Mouse (Mus musculus): ENCODE data around the gene Grin2a. TPM values are rescaled to one million over a fixed set of nuclear protein-coding genes. Genes with fewer than 3 reads are reported as not detected.

The Grin2a gene
- total and polyA plus RNA-seq, 2 experiments = not detected

GRCm38 (mm10) chr16:9680572-9680971 is 314.8 kb downstream of the Grin2a start:
- no peak overlapping the region for H3K4me3 ChIP-seq (ENCODE audit: insufficient read depth, low read depth, low read length)
- H3K4me1 ChIP-seq (ENCODE audit: control insufficient read depth, insufficient read depth, low read length) = peaks cover 13% of the 10 kb centered on the region
- no peaks in the 10 kb centered on the region for H3K27me3 ChIP-seq (ENCODE audit: control insufficient read depth, insufficient read depth, low read length)
- no peaks in the 10 kb centered on the region for H3K36me3 ChIP-seq (ENCODE audit: control insufficient read depth, insufficient read depth, low read length)
- peak overlapping the region; percentile 98 for H3K27ac ChIP-seq (replicated peaks; ENCODE audit: insufficient read depth, low read depth, low read length)
- 19% methylated on average over 4 of the region's 4 CpGs for WGBS
- peak; percentile 98 for DNase-seq (ENCODE audit: extremely low read depth, low read depth, low spot score)
- TF ChIP-seq POLR2A (IDR thresholded peaks at IDR 0.05; ENCODE audit: extremely low read depth, insufficient read depth, low read length) (no peak), CTCF (IDR thresholded peaks at IDR 0.05; ENCODE audit: low read depth, low read length) (no peak)
- no peak overlapping the region for H3K9ac ChIP-seq (ENCODE audit: low read depth, low read length)
- no peaks in the 10 kb centered on the region for H3K79me2 ChIP-seq (ENCODE audit: control insufficient read depth, insufficient read depth, low read length)

DNA sequence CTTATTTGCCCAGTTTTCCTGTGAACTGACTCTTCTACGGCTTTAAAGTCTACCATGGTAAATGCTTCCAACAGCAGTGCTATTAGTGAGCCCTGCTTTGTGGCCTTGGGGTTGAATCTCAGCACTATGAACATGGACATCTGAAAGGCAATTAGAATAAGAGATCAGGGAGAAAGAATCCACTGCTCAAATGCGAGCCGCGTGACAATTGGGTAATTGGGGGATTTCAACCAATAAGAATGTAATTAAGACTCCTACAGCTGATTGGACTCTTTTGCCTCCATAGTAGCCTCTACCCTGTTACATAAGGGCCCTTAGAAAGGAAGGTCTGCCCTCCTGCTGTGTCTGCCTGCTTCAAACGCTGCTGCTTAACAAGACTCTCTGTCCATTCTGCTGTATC is 315.4 kb downstream of the Grin2a start:
- no peak overlapping the region for H3K4me3 ChIP-seq (ENCODE audit: insufficient read depth, low read depth, low read length)
- H3K36me3 ChIP-seq (ENCODE audit: control insufficient read depth, insufficient read depth, low read length) = no peaks in the 10 kb centered on the region
- no peaks in the 10 kb centered on the region for H3K27me3 ChIP-seq (ENCODE audit: control insufficient read depth, insufficient read depth, low read length)
- no peak for DNase-seq (ENCODE audit: extremely low read depth, low read depth, low spot score)
- peak overlapping the region; percentile 98 for H3K27ac ChIP-seq (replicated peaks; ENCODE audit: insufficient read depth, low read depth, low read length)
- 69% methylated on average over 5 of the region's 5 CpGs for WGBS
- no peaks in the 10 kb centered on the region for H3K79me2 ChIP-seq (ENCODE audit: control insufficient read depth, insufficient read depth, low read length)
- TF ChIP-seq POLR2A (IDR thresholded peaks at IDR 0.05; ENCODE audit: extremely low read depth, insufficient read depth, low read length) (no peak), CTCF (IDR thresholded peaks at IDR 0.05; ENCODE audit: low read depth, low read length) (no peak)
- H3K4me1 ChIP-seq (ENCODE audit: control insufficient read depth, insufficient read depth, low read length) = peaks cover 13% of the 10 kb centered on the region
- no peak overlapping the region for H3K9ac ChIP-seq (ENCODE audit: low read depth, low read length)

DNA sequence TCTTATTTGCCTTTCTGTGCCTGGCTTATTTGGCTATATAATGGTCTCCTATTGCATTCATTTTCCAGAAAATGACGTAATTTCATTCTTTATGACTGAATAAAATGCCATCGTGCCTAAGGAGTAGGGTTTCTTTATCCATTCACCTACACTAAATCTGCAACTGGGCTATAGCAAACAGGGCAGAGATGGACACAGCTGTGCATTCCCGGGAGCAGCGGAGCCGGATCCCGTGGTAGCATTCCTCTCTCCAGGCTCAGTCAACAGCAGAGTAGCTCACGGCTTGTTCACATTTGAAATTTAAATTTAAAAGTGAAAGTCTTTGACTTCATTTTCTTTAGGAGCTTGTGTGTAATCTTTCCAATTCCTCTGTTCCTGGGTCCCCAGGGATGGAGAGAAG is 316.6 kb downstream of the Grin2a start:
- 85% methylated on average over 7 of the region's 7 CpGs for WGBS
- TF ChIP-seq CTCF (IDR thresholded peaks at IDR 0.05; ENCODE audit: low read depth, low read length) (no peak), POLR2A (IDR thresholded peaks at IDR 0.05; ENCODE audit: extremely low read depth, insufficient read depth, low read length) (no peak)

DNA sequence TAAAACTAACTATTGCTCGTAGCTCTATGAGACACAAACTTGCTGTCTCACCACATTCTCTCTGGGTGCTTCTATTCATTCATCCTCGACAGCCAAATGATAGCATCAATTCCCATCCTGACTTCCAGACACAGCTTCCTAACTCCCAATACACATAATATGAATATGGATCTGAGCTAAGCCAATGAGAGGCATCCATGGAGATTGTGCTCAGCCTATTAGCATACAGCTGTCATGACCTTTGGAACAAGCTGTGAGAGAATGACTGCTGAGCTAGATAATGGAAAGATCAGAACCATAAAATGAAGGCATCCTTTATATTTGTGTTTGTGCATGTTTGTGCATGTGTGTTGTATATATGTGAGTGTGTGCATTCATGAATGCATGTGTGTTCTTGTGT is 323.0 kb downstream of the Grin2a start:
- no peak for TF ChIP-seq POLR2A (IDR thresholded peaks at IDR 0.05; ENCODE audit: extremely low read depth, insufficient read depth, low read length)
- no peak for TF ChIP-seq CTCF (IDR thresholded peaks at IDR 0.05; ENCODE audit: low read depth, low read length)
- 76% methylated on average over 2 of the region's 2 CpGs for WGBS
- Histone ChIP-seq H3K27ac (replicated peaks; ENCODE audit: insufficient read depth, low read depth, low read length) (no peak overlapping the region), H3K9ac (ENCODE audit: low read depth, low read length) (no peak overlapping the region), H3K79me2 (ENCODE audit: control insufficient read depth, insufficient read depth, low read length) (no peaks in the 10 kb centered on the region), H3K36me3 (ENCODE audit: control insufficient read depth, insufficient read depth, low read length) (no peaks in the 10 kb centered on the region), H3K4me3 (ENCODE audit: insufficient read depth, low read depth, low read length) (no peak overlapping the region), H3K27me3 (ENCODE audit: control insufficient read depth, insufficient read depth, low read length) (no peaks in the 10 kb centered on the region), H3K4me1 (ENCODE audit: control insufficient read depth, insufficient read depth, low read length) (no peaks in the 10 kb centered on the region)
- DNase-seq (ENCODE audit: extremely low read depth, low read depth, low spot score) = peak; percentile 26

More for the DNA sequence above, 316.6 kb downstream of the Grin2a start:
- Histone ChIP-seq H3K27ac (replicated peaks; ENCODE audit: insufficient read depth, low read depth, low read length) (no peak overlapping the region), H3K4me3 (ENCODE audit: insufficient read depth, low read depth, low read length) (no peak overlapping the region), H3K36me3 (ENCODE audit: control insufficient read depth, insufficient read depth, low read length) (no peaks in the 10 kb centered on the region), H3K4me1 (ENCODE audit: control insufficient read depth, insufficient read depth, low read length) (peaks cover 13% of the 10 kb centered on the region), H3K27me3 (ENCODE audit: control insufficient read depth, insufficient read depth, low read length) (no peaks in the 10 kb centered on the region), H3K79me2 (ENCODE audit: control insufficient read depth, insufficient read depth, low read length) (no peaks in the 10 kb centered on the region), H3K9ac (ENCODE audit: low read depth, low read length) (no peak overlapping the region)
- no peak for DNase-seq (ENCODE audit: extremely low read depth, low read depth, low spot score)

DNA sequence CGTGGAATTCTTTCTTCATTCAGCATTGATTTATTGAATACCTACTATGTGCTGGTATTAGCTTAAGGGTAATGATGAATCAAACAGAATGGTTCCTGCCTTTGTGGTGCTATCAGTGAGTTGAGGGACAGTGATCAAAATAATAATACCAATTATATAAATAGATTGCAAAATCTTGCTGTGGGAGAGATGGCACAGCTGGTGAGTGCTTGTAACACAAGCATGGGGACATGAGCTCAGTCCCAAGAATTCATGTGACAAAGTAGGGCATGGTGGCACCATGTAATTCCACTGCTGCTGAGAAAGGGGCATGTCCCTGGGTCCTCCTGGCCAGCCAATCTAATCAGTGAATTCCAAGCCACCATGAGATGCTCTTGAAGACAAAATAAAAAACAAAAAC is 324.1 kb downstream of the Grin2a start:
- DNase-seq (ENCODE audit: extremely low read depth, low read depth, low spot score) = peak; percentile 45
- Histone ChIP-seq H3K36me3 (ENCODE audit: control insufficient read depth, insufficient read depth, low read length) (no peaks in the 10 kb centered on the region), H3K27ac (replicated peaks; ENCODE audit: insufficient read depth, low read depth, low read length) (no peak overlapping the region), H3K79me2 (ENCODE audit: control insufficient read depth, insufficient read depth, low read length) (no peaks in the 10 kb centered on the region), H3K4me3 (ENCODE audit: insufficient read depth, low read depth, low read length) (no peak overlapping the region), H3K27me3 (ENCODE audit: control insufficient read depth, insufficient read depth, low read length) (no peaks in the 10 kb centered on the region), H3K9ac (ENCODE audit: low read depth, low read length) (no peak overlapping the region), H3K4me1 (ENCODE audit: control insufficient read depth, insufficient read depth, low read length) (no peaks in the 10 kb centered on the region)
- TF ChIP-seq CTCF (IDR thresholded peaks at IDR 0.05; ENCODE audit: low read depth, low read length) (no peak), POLR2A (IDR thresholded peaks at IDR 0.05; ENCODE audit: extremely low read depth, insufficient read depth, low read length) (no peak)
- 44% methylated on average over 1 of the region's 1 CpGs for WGBS

GRCm38 (mm10) chr16:9670750-9671161 is 324.6 kb downstream of the Grin2a start:
- no peak for TF ChIP-seq POLR2A (IDR thresholded peaks at IDR 0.05; ENCODE audit: extremely low read depth, insufficient read depth, low read length)
- TF ChIP-seq CTCF (IDR thresholded peaks at IDR 0.05; ENCODE audit: low read depth, low read length) = no peak
- WGBS = 56% methylated on average over 6 of the region's 6 CpGs
- no peaks in the 10 kb centered on the region for H3K27me3 ChIP-seq (ENCODE audit: control insufficient read depth, insufficient read depth, low read length)
- no peak overlapping the region for H3K27ac ChIP-seq (replicated peaks; ENCODE audit: insufficient read depth, low read depth, low read length)
- peak; percentile 65 for DNase-seq (ENCODE audit: extremely low read depth, low read depth, low spot score)
- no peak overlapping the region for H3K4me3 ChIP-seq (ENCODE audit: insufficient read depth, low read depth, low read length)
- no peaks in the 10 kb centered on the region for H3K4me1 ChIP-seq (ENCODE audit: control insufficient read depth, insufficient read depth, low read length)
- no peak overlapping the region for H3K9ac ChIP-seq (ENCODE audit: low read depth, low read length)
- no peaks in the 10 kb centered on the region for H3K79me2 ChIP-seq (ENCODE audit: control insufficient read depth, insufficient read depth, low read length)
- H3K36me3 ChIP-seq (ENCODE audit: control insufficient read depth, insufficient read depth, low read length) = no peaks in the 10 kb centered on the region

Measured in liver, adult 2 months (tissue).